Mouse (Mus musculus) intestine, embryonic 14.5 days (tissue): Measurements from ENCODE around the gene Faf1. TPM values are rescaled to one million over a fixed set of nuclear protein-coding genes. Genes with fewer than 3 reads are reported as not detected.

Source experiments
- ATAC-seq: fragments of 200-750 bp; cut with Nextera tagmentation; replicated peaks from 2 replicates; pipeline ENCODE4 v1.8.0; 2017; ENCODE audit warnings: low read depth, moderate number of reproducible peaks, moderate TSS enrichment, moderate library complexity; ENCODE audit not compliant: low FRiP score, low TSS enrichment
- DNase-seq: peaks from one replicate; pipeline ENCODE4 v3.0.0-alpha.2; 2018; ENCODE audit warnings: low spot score
- H3K27ac ChIP-seq: fragments of 300-500 bp; sonication (generic); 2 replicates; pipeline ENCODE4 v1.5.1; 2014; ENCODE audit warnings: low read depth, mild to moderate bottlenecking, control low read depth
- H3K27me3 ChIP-seq: fragments of 300-500 bp; sonication (generic); replicated peaks from 2 replicates; pipeline ENCODE4 v1.6.1; 2014; ENCODE audit warnings: low read length, control low read depth; ENCODE audit not compliant: control insufficient read depth, insufficient read depth
- H3K36me3 ChIP-seq: fragments of 300-500 bp; sonication (generic); 2 replicates; pipeline ENCODE4 v1.6.1; 2014; ENCODE audit warnings: low read length, control low read depth; ENCODE audit not compliant: control insufficient read depth, insufficient read depth
- H3K4me1 ChIP-seq: fragments of 300-500 bp; sonication (generic); replicated peaks from 2 replicates; pipeline ENCODE4 v1.6.1; 2014; ENCODE audit warnings: low read length, control low read depth, mixed read lengths; ENCODE audit not compliant: control insufficient read depth, insufficient read depth
- H3K4me2 ChIP-seq: fragments of 300-500 bp; sonication (generic); 2 replicates; pipeline ENCODE4 v1.6.1; 2014; ENCODE audit warnings: low read length
- H3K4me3 ChIP-seq: fragments of 300-500 bp; sonication (generic); 2 replicates; pipeline ENCODE4 v1.5.1; 2014; ENCODE audit warnings: low read depth, low read length, control low read depth, mixed read lengths
- H3K9ac ChIP-seq: fragments of 300-500 bp; sonication (generic); 2 replicates; pipeline ENCODE4 v1.6.1; 2014; ENCODE audit warnings: mild to moderate bottlenecking, low read length
- H3K9me3 ChIP-seq: fragments of 300-500 bp; sonication (generic); 2 replicates; pipeline ENCODE4 v1.6.1; 2016; ENCODE audit warnings: low read length, control low read depth; ENCODE audit not compliant: control insufficient read depth
- WGBS: fragments of 180-500 bp; shearing (Covaris S2); extraction: QIAGEN DNeasy Blood & Tissue Kit; methylation state at CpG from one replicate; pipeline ENCODE4 v1.1.7; 2014; 5-methylcytosine and 5-hydroxymethylcytosine counted together
- polyA plus RNA-seq: library from polyadenylated mRNA; unstranded; fragments of >200 nt; fragmentation: Nextera tagmentation; extraction: Ambion mirVana; gene quantifications from 2 replicates; pipeline ENCODE4 v1.2.1, GENCODE M21; 2014

The Faf1 gene
- polyA plus RNA-seq, 1 experiment from 2014 or later: 32.6 TPM

DNA sequence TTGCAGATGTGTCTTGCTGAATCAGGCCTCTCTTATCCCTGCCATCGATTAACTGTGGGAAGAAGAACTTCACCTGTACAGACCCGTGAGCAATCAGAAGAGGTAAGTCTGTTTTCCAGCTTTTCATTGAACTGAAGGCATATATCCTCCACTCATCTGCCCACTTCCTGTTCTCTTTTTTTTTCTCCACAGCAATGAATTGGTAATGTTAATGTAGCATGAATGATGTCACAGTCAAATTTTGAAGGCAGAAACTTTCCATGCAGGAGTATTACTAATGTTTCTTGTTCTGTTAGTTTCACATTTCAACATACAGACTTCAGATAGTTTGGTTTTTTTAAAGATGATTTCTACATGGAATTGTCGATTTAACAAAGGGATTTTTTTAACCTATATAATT lies 153.4 kb downstream of the Faf1 start:
- ATAC-seq (no peak), DNase-seq (no peak)
- 92% methylated on average over 3 of the region's 3 CpGs for WGBS
- no peak overlapping the region for H3K4me2 ChIP-seq
- no peak overlapping the region for H3K9ac ChIP-seq
- H3K27ac ChIP-seq: no peak overlapping the region
- H3K27me3 ChIP-seq: no peaks in the 10 kb centered on the region
- no peaks in the 10 kb centered on the region for H3K9me3 ChIP-seq
- no peaks in the 10 kb centered on the region for H3K4me1 ChIP-seq
- peaks cover 7% of the 10 kb centered on the region for H3K36me3 ChIP-seq
- H3K4me3 ChIP-seq: no peak overlapping the region

DNA sequence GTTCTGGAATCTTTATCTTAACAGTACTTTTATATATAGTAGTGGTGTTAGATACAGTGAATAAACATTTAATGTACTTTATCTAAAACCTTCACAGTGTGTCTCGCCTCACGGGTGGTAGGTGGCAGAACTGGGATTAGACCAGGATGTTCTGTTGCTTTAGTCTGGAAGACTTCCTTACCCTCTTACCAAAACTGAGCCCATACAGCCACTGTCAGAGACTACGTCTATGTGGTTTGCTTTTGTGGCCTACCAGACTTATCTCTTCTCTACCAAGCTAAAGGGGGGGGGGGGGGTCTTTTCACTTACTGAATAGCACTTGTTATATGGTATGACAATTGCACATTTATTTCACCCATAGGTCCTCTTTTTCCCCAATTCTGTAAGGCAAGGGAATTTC lies 181.5 kb downstream of the Faf1 start:
- Histone ChIP-seq H3K9ac (no peak overlapping the region), H3K4me3 (no peak overlapping the region), H3K9me3 (no peaks in the 10 kb centered on the region), H3K4me2 (no peak overlapping the region), H3K27ac (no peak overlapping the region), H3K4me1 (no peaks in the 10 kb centered on the region), H3K27me3 (no peaks in the 10 kb centered on the region), H3K36me3 (0 out of 2 replicates have a peak, but pooled peaks cover 3% of the 10 kb centered on the region)
- DNase-seq: no peak
- WGBS: 87% methylated on average over 3 of the region's 3 CpGs
- ATAC-seq: no peak

DNA sequence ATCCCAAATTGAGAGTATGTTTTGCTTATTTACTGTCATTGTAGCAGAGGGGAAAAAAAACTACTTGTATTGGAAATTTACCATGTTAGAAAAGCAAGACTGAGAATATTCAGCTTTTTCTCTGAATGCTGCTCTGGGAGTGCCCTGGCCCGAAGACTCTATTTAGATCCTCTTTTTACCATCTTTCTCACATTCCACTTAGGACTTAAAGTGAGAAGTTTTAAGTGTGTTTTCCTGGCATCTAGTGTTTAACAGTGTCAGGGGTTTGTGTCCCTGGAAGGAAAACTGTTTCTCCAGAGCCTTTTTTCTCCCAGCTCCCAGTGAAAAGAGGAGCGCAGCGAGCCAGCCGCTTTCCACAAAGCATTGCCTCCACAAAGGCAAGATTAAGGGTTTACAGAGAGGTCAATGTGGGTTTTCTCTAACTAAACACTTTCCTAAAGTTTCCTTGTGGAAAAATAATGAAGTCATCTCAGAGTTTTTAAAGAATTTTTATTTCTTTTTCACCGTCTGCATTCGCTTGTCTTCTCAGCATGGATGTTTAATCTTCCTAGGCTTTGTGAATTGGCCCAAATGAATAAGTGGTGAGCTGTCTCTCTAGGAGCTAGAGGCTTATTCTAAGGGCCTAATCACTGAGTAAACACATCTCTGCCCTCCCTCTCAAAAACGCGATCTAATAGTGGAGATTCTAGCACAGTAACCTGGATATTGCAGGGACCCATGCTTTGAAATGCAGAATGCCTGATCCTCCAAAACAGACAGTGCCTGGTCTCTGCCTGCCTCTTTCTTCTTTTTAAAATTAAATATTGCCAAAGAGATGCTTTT lies 182.4 kb downstream of the Faf1 start:
- Histone ChIP-seq H3K9ac (no peak overlapping the region), H3K4me2 (no peak overlapping the region), H3K36me3 (0 out of 2 replicates have a peak, but pooled peaks cover 3% of the 10 kb centered on the region), H3K27me3 (no peaks in the 10 kb centered on the region), H3K27ac (no peak overlapping the region), H3K9me3 (no peaks in the 10 kb centered on the region), H3K4me1 (no peaks in the 10 kb centered on the region), H3K4me3 (no peak overlapping the region)
- 42% methylated on average over 8 of the region's 8 CpGs for WGBS
- DNase-seq: no peak
- ATAC-seq: no peak

DNA sequence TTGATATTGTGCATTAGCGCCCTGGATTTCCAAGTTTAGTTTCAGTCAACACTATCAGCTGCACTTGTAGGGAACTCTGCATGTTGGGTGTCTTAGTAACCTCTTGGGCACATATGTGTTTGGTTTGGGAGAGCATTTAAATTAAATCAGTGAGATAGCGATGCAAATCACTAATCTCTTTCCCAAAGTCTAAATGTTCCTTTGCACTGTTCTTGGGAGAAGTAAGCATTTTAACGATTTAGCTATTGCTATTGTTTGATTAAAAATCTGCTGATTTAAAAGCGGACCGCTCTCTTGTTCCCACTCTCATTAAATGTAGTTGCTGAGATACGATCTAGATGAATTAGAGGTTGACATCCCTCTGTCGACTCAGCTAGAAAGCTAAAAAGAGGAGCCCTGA lies 183.0 kb downstream of the Faf1 start:
- H3K4me1 ChIP-seq: no peaks in the 10 kb centered on the region
- DNase-seq (no peak), ATAC-seq (no peak)
- no peak overlapping the region for H3K27ac ChIP-seq
- WGBS: 70% methylated on average over 7 of the region's 7 CpGs
- H3K9ac ChIP-seq: no peak overlapping the region
- H3K4me2 ChIP-seq: no peak overlapping the region
- H3K36me3 ChIP-seq: 0 out of 2 replicates have a peak, but pooled peaks cover 3% of the 10 kb centered on the region
- no peaks in the 10 kb centered on the region for H3K27me3 ChIP-seq
- H3K4me3 ChIP-seq: no peak overlapping the region
- no peaks in the 10 kb centered on the region for H3K9me3 ChIP-seq

DNA sequence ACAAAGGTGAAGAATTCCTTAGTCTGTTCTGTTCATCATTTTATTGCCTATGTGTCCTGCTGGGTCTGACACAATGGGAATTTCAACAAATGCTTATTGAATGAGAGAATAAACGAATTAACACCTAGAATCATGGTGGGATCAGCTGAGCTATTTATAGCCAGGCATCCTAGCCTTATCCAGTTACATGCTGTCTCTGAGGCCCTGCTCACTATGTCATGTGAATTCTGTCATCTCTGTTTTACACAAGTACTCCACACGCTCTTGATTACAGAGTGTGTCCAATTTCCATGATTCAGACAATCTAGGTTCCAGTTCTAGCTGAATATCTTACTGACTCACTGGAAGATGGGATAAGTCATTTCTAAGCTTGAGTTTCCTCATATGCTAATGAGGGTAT lies 183.9 kb downstream of the Faf1 start:
- H3K9me3 ChIP-seq: no peaks in the 10 kb centered on the region
- H3K4me1 ChIP-seq: no peaks in the 10 kb centered on the region
- DNase-seq (no peak), ATAC-seq (no peak)
- no peaks in the 10 kb centered on the region for H3K27me3 ChIP-seq
- no peak overlapping the region for H3K4me3 ChIP-seq
- whole genome bisulfite sequencing: 73% methylated on average over 2 of the region's 2 CpGs
- no peak overlapping the region for H3K4me2 ChIP-seq
- H3K36me3 ChIP-seq: 0 out of 2 replicates have a peak, but pooled peaks cover 3% of the 10 kb centered on the region
- H3K27ac ChIP-seq: no peak overlapping the region
- no peak overlapping the region for H3K9ac ChIP-seq

DNA sequence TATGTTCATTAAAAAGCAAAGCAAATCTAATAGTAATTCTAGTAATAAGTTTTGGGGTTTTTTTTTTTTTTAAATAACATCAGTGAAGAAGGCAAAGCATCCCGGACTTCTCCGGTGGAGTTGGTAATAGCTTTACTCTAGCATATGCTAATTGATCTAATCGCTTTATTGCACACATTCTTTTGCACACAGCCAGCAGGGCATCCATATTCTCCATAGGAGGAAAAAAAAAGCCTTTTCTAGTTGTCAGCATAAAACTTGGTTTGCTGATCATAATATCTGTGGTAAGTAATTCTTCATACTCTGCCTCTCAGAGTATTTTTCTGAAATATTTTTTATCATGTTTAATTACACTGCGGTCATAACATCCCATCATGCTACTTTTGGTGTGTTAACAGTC lies 185.9 kb downstream of the Faf1 start:
- ATAC-seq: no peak
- WGBS: 89% methylated on average over 4 of the region's 4 CpGs

DNA sequence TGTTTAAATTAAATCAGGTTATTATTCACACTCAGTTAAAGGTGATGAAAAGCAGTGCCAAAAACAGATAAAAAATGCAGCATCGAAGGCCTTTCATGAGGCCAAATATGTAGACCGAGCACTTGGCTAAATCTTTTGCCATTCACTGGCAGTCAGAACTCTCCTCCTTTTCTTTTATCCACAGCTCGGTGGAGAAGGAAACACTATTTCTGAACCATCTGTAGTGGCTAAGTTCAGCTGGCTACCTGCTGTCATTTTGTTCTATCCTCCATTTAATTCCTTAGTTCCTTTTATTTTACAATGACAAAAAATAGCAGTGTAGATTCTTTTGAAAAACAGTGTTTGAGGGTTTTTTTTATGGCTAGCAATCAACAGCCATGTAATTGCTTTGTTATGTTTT lies 186.6 kb downstream of the Faf1 start:
- Histone ChIP-seq H3K9ac (no peak overlapping the region), H3K4me3 (no peak overlapping the region), H3K9me3 (no peaks in the 10 kb centered on the region), H3K27me3 (no peaks in the 10 kb centered on the region), H3K4me2 (no peak overlapping the region), H3K4me1 (no peaks in the 10 kb centered on the region), H3K27ac (no peak overlapping the region), H3K36me3 (no peaks in the 10 kb centered on the region)
- 71% methylated on average over 3 of the region's 3 CpGs for WGBS
- DNase-seq (no peak), ATAC-seq (no peak)

More for the DNA sequence above, 185.9 kb downstream of the Faf1 start:
- no peak overlapping the region for H3K9ac ChIP-seq
- H3K9me3 ChIP-seq: no peaks in the 10 kb centered on the region
- H3K4me2 ChIP-seq: no peak overlapping the region
- H3K27me3 ChIP-seq: no peaks in the 10 kb centered on the region
- no peaks in the 10 kb centered on the region for H3K36me3 ChIP-seq
- H3K4me1 ChIP-seq: no peaks in the 10 kb centered on the region
- H3K27ac ChIP-seq: no peak overlapping the region
- no peak overlapping the region for H3K4me3 ChIP-seq
- DNase-seq: no peak

DNA sequence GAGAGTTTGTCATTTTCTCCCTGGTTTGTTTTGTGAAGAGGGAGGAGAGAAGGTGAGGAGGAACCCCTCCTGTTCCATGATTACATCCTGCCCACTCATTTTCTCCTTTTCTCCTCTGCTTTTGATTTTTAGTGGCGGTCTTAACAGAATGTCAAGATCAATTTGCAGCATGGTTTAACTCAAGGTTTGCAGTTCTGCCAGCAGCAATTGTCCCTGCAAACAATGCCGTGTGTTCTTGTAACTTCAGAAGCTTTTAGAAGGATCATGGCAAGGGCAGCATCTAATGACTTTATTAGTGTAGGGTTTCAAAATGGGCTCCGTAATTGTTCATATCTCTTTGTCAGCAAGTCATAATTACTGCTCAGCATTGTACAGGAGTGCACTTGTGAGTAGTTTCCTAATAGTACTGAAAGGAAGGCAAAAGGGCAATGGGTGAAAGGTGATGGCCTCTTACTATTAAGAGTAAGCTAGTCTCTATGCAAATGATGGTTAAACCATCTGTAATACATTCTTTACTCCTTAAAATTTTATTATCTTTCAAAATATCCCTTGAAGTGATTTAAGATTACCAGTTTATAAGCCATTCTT lies 192.6 kb downstream of the Faf1 start:
- no peak overlapping the region for H3K9ac ChIP-seq
- no peaks in the 10 kb centered on the region for H3K4me1 ChIP-seq
- WGBS: 71% methylated on average over 3 of the region's 3 CpGs
- no peak overlapping the region for H3K4me3 ChIP-seq
- H3K9me3 ChIP-seq: no peaks in the 10 kb centered on the region
- ATAC-seq (no peak), DNase-seq (no peak)
- no peaks in the 10 kb centered on the region for H3K36me3 ChIP-seq
- no peak overlapping the region for H3K27ac ChIP-seq
- no peaks in the 10 kb centered on the region for H3K27me3 ChIP-seq
- no peak overlapping the region for H3K4me2 ChIP-seq

DNA sequence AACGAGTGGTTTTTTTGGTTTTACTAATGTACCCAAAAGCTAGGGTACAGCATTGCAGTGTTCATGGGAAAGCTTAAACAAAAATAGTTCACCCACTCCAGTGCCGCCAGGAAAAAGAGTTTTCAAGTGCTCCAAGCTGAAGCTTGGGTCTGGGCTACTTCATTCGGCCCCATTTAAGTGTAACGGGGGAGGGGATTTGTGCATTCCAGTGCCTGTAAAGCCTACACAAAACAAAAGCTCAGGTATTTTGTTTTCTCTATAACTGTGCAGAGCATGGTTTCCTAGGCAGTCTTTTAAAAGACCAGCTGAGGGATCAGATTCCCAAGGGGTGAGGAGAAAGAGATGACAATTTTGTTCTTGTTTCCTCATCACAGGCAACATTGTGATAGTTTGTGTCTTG lies 207.9 kb downstream of the Faf1 start:
- Histone ChIP-seq H3K4me3 (no peak overlapping the region), H3K36me3 (0 out of 2 replicates have a peak, but pooled peaks cover 4% of the 10 kb centered on the region), H3K9me3 (no peaks in the 10 kb centered on the region), H3K27me3 (no peaks in the 10 kb centered on the region), H3K27ac (no peak overlapping the region), H3K9ac (no peak overlapping the region), H3K4me2 (no peak overlapping the region), H3K4me1 (no peaks in the 10 kb centered on the region)
- DNase-seq (no peak), ATAC-seq (no peak)
- 55% methylated on average over 4 of the region's 4 CpGs for WGBS
